Mouse (Mus musculus): ENCODE measurements around the gene Elavl2. TPM values are rescaled to one million over a fixed set of nuclear protein-coding genes. Genes with fewer than 3 reads are reported as not detected.

Elavl2 gene
- not detected in 4 replicates for total RNA-seq (2023)

GRCm38 (mm10) chr4:91400423-91400822 is at the start of gene Elavl2:
TSS of gene Elavl2 (minus strand) at chr4:91400785.

Data from B cell, adult 62 days (primary cell).